Mouse (Mus musculus) forelimb bud, embryonic 11.5 days (tissue): ENCODE measurements around the gene Fndc3b.
"Not testable (repeated sequence)": the region's sequence is repeated elsewhere in the genome, so short reads cannot be mapped to it uniquely, and the experiment has no call there.

Source experiments
- DNase-seq: peaks from one replicate; pipeline ENCODE4 v3.0.0-alpha.2; 2012; ENCODE audit warnings: low read depth, low spot score

The Fndc3b gene

GRCm38 (mm10) chr3:27503279-27504038 is 207.6 kb downstream of the Fndc3b start:
- no peak for DNase-seq

DNA sequence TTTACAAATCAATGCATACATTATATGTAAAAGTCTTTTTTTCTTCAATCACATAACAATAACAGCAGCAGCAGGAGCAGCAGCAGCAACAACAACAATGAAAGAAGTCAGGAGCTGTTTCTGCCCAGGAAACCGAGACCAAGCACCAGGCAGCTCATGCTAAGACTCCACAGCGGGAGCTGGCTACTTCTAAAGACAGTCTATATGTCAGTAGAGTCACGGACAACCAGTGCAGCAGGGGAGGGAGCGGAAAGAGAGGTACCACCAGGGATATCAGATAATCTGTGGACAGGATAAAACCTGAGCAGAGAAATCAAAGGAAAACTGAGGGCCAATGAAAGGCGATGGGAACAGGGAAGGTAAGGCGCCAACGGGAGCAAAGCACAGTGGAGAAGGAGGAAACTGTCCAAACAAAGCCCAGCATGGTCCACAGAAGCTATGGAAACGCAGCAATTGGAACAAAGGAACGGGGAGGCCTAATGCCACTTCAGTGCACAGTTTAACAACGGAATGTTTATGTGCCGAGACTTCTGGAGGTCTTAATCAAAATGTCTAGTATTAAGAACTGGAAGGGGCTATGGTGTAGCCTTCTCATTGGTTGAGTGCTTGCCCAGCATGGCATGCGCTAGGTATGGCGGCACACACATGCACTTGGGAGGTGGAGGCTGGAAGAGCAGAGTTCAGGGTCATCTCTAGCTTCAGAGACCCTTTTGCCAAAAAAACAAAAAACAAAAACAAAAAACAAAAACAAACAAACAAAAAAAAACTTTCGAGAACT is 215.6 kb downstream of the Fndc3b start:
- no peak for DNase-seq

GRCm38 (mm10) chr3:27494698-27495097 is 216.4 kb downstream of the Fndc3b start:
- DNase-seq = no peak

DNA sequence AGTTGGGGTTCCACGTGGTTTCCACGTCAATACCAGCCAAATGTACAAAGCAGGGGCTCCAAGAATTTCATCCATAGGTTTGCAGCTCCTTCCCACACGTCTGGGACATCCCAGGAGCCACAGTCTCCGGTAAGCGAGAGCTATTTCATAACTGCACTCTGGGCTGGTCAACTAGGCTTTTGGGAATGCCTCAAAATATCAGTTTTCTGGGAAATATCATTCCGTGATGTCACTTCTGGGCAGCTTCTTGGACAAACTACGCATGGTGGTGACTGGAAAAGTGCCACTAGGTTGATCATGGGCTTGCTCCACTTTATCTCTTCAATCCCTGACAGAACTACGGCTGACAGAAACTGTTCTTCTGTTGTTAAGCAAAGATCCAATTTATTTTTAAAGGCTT is 217.0 kb downstream of the Fndc3b start:
- DNase-seq = no peak

DNA sequence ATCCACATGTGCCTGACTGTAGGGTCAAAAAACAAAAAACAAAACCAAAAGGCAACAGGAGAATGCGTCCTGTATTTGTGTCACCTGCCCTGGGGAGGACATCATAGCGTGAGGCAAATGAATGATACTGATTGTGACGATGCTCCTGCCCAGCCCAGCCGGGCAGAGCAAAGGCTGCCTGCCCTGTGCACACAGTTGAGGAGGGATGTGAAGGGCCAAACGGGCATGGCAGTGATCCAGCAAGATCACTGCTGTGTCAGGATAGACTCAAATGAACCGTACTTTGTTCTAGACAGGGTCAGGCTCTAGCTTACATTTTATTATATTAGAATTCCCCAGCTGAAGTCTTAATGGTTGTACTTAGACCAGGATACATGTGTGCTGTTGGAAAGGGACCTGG is 219.3 kb downstream of the Fndc3b start:
- no peak for DNase-seq

DNA sequence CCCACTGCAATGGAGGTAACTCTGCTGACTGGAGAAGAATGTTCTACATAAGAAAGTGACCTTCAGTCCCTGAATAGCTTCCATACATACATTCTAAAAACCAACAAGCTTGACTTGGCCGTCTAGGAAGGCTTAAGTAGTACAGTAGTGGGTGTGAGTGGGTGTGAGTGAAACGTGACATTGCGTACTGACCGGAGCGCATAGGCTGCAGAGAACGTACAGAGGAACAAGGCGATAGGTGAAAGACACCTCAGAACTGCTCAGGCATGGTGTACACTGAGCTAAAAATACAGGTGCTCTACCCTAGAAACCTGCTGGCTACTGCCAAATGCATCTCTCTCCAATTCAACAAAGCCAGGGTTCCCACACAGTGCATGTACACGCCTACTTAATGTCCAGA is 219.7 kb downstream of the Fndc3b start:
- DNase-seq = no peak

DNA sequence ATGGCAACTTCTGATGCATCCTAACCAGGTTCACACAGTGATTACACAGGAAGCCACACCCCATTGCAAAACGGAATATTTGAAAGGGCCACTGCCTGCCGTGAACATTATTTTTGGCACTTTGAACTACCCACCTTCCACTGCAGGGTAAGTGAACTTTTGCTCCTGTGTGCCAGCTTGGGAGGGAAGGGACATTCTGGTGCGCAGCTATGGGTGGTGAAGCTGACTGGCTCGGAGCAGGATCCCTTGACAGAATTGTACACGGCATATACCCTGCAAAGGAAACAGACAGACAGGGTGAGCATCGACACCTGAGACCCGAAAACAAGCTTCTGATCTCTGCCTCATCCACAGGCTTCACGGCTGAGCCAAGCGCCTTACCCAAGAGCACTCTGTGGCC is 220.2 kb downstream of the Fndc3b start:
- DNase-seq = no peak

DNA sequence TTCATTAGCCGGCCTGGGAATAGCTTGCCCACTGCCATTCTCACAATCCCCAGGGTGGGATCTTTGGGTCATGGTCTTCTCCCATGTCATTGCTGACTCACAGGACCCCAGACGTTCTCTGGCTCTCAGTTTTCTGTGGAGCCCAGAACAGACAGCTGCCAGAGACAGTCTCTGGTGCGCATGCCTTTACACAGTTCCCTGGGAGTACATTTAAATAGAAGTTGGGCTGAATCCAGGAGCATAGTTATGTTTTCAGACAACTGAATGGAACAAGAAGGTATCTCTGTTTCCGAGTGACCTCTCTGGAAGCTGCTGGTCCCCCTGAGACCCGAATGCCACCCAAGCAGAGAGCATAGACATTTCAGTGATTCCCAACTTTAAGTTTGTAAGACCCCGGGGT is 221.6 kb downstream of the Fndc3b start:
- no peak for DNase-seq

DNA sequence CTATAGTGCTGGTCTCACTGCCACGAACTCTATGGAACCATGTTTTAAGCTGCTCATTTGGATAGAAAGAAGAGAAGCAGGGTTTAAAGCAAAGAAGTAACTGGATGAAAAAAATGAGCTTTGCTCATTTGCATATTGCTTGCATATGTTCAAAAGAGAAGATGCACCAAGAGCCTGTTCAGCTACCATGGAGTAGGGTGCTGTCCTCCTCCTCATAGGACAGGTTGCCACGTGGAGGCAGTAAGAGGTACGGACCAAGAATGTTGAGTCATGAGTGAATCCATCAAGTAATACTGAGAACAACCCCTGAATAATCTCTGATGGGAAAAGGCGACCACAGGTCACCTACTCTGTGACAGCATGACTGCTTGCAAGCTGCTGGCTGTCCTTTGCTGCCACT is 226.0 kb downstream of the Fndc3b start:
- no peak for DNase-seq

- no peak for DNase-seq
Observed at GRCm38 (mm10) chr3:27484698-27485097, 226.4 kb downstream of the Fndc3b start.

- DNase-seq = no peak
Observed at GRCm38 (mm10) chr3:27483762-27484161, 227.3 kb downstream of the Fndc3b start.

GRCm38 (mm10) chr3:27483321-27483720 is 227.8 kb downstream of the Fndc3b start:
- no peak for DNase-seq

DNA sequence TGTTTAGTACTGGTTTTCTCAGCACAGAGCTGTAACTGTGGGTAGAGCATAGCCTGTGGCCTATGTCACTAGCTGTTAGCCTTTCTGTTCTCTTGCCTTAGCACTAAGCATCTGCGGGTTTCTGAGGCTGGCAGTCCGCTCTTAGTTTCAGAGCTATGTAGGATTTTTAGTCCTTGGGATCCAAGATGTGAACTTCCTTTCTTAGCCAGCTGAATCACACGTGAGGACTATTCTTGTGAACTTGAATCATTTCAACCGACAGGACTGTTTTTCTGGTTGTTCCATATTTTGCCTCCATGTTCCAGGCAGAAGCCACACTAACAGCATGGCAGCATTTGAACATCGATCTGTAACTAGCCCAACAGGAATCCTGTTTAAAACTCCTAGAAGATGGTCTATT is 229.4 kb downstream of the Fndc3b start:
- no peak for DNase-seq

- no peak for DNase-seq
Observed at GRCm38 (mm10) chr3:27479378-27479777, 231.7 kb downstream of the Fndc3b start.

DNA sequence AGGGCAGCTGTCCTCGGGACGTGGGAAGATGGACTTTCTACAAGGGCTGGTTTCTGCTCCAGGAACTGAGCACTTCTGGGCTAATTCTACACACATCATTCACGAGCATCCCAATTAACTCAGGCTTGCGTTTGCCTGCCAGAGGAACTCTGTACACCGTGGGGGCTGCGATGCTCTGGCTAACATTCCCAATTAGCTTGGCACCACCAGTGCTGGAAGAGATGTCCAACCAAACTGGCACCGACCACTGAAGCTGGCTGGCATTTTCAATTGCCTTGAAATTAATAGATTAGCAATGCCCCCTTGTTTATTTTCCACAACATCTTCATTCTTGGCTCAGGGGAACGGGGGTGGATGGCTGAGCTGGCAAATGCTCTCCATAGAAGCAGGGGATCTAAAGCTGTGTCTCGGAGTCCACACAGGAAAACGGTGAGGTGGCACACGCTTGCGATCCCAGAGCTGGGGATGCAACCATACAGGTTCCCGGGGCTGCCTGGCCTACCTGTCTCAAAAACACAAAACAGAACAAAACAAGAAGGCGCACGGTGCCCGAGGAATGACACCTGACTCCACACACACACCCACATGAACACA is 232.4 kb downstream of the Fndc3b start:
- no peak for DNase-seq

DNA sequence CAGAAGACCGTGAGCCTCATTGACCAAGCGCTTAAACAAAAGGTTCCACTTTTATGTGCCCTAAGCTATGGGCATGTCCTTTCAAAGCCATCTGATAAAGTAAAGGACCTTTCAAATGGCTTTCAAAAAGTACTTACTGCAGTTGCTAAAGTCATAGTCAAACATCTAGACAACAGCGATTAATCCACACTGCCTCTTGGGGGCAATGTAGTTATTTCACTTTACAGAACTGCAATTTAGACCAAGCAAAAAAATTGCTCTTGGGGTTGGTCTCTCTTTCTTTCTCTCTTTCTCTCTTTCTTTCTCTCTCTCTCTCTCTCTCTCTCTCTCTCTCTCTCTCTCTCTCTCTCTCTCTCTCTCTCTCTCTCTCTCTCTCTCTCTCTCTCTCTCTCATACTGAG is 233.4 kb downstream of the Fndc3b start:
- DNase-seq = not testable (repeated sequence)

DNA sequence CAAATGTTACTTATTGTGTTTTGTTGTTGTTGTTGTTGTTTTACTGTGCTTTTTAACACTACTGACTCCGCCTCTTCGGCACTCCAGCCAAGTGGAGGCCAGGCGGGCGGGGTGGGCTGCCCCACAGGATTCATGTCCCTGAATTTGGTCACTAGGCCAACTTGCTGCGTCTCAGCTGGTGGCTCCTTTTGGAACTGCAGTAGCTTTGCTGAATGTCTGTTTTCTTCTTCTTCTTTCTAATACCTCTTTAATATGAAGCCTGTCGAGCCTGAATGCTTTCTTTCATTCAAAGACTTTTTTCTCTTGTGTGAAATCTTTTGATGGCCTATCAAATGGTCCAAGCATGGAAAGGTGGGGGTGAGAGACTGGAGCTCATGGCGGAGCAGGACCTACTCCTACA is 235.2 kb downstream of the Fndc3b start:
- no peak for DNase-seq

GRCm38 (mm10) chr3:27473801-27474599 is 237.1 kb downstream of the Fndc3b start:
- DNase-seq = no peak

DNA sequence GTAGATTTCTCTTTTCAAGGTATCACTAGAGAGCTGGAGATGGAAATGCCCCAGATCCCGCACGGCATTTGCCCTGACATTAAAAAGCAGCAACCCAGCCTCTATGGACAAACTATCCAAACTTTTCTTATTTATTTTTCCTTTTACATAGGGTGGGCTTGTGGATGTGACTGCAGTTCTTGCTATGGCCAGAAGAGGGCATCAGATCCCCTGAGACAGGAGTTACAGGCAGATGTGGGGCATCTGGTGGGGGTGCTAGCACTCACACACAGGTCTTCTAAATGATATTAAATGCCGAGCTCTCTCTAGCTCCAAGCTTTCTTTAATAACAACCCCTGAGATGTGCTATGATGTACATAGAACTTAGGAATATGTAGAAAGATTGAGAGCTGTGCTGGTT is 238.3 kb downstream of the Fndc3b start:
- DNase-seq = no peak

DNA sequence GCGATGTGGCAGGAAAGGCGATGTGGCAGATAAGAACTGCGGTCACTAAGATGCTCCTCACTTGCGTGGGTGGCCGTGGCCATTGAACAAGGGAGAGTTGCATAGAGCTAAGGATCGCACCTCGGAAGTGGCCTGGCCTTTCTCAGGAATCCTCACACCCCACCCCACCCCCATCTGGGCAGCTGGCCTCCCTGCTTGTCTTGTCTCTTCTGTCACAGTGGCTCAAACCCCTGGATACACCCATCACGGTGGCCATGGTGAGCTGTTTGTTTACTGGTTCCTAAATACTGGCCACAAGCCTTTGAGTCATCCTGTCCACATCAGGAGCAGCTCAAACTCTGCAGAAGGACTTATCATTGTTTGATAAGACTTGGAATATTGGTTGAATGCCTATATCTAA is 240.3 kb downstream of the Fndc3b start:
- no peak for DNase-seq

DNA sequence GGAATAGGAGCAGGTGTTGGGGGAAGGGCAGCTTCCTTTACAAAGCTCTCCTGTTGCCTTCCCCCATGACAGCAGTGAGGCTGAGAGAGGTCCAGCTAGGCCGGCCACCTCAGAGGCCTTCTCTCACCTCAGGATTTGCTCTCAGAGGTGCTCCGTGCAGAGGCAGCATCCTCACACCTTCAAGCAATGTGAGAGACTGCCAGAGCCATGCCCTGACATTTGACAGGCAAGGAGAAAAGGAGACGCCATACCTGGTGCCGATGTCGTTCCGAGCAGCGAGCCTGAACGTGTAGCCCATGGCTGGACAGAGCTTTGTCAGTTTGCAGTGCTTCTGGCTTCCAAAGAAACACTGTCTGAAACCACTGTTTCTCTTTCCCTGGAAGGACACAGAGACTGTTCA is 241.1 kb downstream of the Fndc3b start:
- DNase-seq = no peak

GRCm38 (mm10) chr3:27467505-27468020 is 243.5 kb downstream of the Fndc3b start:
- no peak for DNase-seq
